Mouse (Mus musculus): ENCODE measurements at regions not wholly inside any gene's neighbourhood (a gene's known extent, or its start where the extent isn't known, plus 50 kb on each side); places are given as distances from the start of the nearest gene placed in this dataset.

GRCm38 (mm10) chr17:80891656-80892055, 52.8 kb upstream of the Tmem178 start:
- in situ Hi-C loops (cut with MboI, MseI), result no loop called here

- in situ Hi-C loops (cut with MboI, MseI), result no loop called here
These were observed 55.3 kb upstream of the Tmem178 start for GRCm38 (mm10) chr17:80889095-80889494.

DNA sequence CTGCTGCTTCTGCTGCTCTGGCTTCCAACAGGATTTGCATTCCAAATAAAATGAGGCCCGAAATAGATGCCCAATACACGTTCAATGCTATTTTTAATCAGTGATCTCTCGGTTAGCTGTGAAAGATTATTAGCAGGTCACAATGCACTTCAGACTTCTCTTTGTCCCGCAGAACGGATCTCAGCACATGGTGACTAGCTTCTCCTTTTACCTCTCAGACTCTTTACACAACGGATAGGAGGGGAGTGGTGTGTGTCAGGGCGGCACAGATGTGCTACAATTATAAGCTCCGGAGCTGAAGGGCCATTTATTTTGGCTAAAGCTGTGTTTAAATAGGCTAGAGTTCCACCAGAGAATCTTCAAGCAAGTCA, 56.7 kb upstream of the Tmem178 start:
- in situ Hi-C loops (cut with MboI, MseI), result no loop called here

DNA sequence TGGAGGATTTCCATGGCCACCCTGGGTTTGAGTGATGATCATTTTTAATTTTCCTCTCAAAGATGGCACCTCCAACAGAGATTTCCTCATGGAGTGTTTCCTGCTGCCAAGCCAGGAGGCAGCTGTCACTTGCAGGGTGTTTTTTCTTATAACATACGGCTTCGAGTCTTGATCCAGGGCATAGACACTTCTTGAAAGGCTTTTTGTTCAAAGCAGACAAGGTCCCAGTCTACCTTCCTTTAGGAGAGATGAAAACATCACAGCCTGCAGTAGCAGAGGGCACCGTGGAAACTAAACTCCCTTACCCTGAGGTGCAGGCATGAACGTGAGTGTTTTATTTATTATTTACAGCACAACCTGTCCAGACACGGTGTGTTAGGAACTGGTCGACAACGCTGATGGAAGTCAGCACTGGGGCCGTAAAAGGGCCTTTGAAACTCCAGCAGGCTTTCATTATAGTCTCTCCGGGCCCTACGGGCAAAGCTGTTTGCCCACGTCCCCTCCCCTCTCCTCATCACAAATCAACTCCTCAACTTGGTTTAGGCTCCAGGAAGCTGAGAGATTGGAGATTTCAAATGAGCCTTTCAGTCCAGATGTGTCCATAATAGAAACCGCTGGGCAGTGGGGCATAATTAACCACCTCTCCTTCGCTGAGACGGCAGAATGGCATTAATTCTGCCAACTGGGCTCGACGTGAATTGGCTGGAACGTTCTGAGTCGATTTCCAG, 57.2 kb upstream of the Tmem178 start:
- in situ Hi-C loops (cut with MboI, MseI), result no loop called here

DNA sequence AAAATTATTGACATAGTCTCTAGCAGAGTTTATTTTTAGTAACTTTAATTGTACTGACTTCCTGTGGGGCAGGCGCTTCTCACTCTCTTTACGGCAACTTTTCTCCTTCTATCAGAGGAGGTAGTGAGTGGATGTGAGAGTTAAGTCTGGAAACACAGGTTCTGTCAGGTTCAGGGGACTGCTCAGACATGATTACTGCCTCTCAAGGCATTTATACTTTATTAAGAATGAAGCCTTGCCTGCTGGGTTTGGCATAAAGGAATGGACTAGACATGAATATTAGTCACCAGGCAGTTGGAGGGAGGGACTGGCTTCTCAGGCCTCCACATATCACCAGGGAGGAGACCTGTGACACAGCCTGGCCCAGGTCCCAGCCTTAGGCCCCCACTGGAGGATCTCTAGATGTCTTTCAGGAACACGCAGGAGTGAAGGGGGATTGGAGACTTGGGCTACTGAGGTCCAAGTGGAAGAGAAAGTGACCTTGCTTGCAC, 58.2 kb upstream of the Tmem178 start:
- in situ Hi-C loops (cut with MboI, MseI), result no loop called here

DNA sequence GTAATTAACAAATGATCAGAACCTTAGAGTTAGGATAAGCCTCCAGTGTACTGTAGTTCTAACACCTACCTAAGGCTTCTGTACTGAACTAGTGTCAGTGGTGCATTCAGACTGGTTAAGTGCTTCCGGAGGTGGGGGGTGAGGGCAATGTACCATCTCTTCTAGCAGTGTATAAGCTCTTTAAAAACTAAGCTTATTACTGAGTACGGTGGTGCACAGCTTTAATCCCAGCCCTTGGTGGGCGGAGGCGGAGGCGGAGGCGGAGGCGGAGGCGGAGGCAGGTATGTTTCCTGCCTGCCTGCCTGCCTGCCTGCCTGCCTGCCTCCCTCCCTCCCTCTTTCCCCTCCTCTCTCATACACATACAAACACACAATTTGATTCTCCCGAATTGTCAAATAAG, 58.7 kb upstream of the Tmem178 start:
- in situ Hi-C loops (cut with MboI, MseI), result no loop called here

- in situ Hi-C loops (cut with MboI, MseI), result loop anchor here (5.0 kb wide), 1 partner anchor 53 kb away; no protein-coding TSS in a partner anchor
These were observed 59.5 kb upstream of the Tmem178 start for GRCm38 (mm10) chr17:80884886-80885285.

DNA sequence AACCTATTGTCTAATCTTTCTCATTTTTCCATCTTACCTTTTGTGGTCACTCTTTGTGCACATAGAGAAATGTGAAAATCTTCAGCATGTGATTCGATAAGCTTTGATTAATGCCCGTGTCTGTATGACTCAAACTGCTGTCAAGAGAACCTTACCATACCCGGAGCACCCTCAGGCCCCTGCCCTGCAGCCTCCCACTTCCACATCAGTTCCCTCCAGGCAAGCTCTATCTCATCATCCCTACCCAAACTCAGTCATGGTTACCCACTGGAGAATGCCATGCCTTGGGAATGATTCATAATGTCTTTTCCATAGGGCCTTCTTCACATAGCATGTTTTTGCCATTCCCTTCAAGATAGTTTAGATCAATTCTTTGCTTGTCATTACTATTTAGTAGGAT, 62.0 kb upstream of the Tmem178 start:
- in situ Hi-C loops (cut with MboI, MseI), result loop anchor here (5.0 kb wide), 1 partner anchor 50 kb away; no protein-coding TSS in a partner anchor

DNA sequence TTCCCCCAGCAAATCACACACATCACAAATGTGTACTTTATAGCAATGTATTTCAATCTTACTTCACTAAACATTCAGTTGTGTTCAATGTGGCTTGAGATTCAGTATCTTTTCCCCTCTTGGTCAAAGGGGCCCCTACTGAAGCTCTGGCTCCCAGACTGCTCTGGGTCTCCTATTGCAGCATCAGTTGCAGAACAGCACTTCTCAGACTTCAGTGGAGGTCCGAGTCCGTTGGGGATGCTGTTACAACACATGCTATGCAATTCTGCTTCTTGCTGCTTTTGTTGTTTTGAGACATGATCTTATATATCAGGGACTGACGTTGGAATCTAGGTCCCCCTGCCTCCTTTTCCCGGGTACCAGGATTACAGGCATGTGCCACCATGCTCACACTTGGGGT, 64.1 kb upstream of the Tmem178 start:
- in situ Hi-C loops (cut with MboI, MseI), result loop anchor here (5.0 kb wide), 1 partner anchor 48 kb away; no protein-coding TSS in a partner anchor

GRCm38 (mm10) chr17:80875352-80876044, 68.9 kb upstream of the Tmem178 start:
- in situ Hi-C loops (cut with MboI, MseI), result no loop called here

DNA sequence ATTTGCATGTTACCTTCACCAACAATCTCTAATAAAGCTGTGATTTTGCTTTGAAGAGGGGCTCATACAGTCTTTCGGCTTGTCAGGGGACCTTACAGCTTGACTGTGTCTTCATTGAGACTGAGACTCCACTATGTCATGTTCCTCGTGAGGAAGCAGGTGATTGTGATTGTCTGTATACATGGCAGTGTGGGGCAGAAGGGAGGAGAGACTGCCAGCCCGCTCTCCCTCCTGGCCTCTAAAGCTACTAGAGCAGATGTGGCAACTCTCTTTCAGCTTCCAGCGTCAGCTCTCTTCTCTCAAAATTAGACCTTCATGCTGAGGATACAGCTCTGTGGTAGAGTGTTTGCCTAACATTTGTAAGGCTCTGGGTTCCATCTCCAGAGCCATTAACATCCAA, 73.5 kb upstream of the Tmem178 start:
- in situ Hi-C loops (cut with MboI, MseI), result no loop called here

DNA sequence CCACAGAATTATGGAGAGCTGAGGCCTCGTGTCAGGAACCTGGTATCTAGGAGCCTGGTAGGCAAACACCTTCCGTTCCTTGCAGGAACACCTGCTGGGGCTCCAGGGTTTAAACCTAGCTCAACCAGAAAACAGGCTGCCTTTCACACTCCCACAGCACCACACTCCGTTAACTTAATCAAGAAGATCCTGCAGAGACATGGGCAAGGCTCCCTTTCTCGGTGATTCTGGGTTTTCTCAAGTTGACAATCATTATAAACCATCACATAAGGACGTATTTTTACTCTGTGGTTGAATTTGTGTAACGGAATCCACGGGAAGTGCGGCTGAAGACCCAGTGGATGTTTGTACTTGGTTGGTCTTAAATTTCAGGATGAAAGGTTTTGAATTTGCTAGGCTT, 82.1 kb upstream of the Tmem178 start:
- in situ Hi-C loops (cut with MboI, MseI), result no loop called here

GRCm38 (mm10) chr17:80846996-80847810, 97.2 kb upstream of the Tmem178 start:
- in situ Hi-C loops (cut with MboI, MseI), result no loop called here

DNA sequence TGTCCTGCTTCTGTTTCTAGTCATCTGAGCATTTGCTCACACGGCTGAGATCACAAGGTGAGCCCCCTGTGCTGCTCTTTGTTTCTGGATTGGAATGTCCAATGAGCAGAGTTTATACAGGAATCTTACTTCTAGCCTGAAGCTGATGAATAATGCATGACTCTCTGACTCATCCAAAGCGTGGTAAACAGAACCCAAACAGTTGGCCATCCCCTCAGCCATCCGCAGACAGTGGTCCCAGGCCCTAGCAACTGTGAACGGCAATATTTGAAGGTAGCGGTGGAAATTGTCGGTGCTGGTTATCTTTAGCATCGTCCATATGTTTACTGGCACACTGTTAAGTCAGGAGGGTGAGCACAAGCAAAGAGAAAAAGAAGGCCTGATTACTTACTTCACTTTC, 99.1 kb upstream of the Tmem178 start:
- in situ Hi-C loops (cut with MboI, MseI), result no loop called here

- in situ Hi-C loops (cut with MboI, MseI), result no loop called here
These were observed 102.5 kb upstream of the Tmem178 start for GRCm38 (mm10) chr17:80841903-80842302.

DNA sequence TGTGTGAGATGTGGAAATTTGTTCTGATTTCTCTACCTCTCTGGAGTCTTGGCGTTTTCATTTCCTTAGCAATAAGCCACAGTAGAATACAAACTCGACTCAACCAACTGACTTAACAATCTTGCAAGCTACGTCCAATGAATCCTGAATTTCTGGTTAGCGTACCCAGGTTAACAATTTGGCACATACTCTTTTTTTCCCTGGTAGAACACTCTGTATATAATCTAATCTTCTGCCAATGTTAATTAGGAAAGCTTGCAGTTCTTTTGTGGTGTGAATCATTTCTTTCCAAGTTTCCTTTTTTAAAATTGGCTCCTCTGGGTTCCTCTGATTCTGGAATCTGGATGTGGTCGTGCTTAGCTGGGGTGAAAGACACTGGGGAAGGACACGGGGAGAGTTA, 103.5 kb upstream of the Tmem178 start:
- in situ Hi-C loops (cut with MboI, MseI), result no loop called here

DNA sequence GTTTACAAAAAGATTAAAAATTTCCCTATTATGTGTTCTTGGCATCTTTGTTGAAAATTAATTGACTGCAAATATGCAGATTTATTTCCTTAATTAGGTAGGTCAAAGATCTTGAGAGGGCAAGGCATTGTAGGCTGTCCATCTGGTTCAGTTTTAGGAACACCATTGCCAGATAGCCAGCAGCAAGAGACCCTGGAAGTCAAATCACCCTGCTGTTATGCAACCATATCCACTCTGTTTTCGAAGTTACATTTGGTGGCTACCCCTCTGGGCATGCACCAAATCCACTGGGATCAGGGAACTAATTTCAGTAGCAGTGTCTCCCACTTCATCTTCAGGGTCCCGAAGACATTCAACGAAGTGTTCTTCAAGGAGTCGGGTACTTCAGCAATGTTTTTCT, 104.0 kb upstream of the Tmem178 start:
- in situ Hi-C loops (cut with MboI, MseI), result no loop called here

DNA sequence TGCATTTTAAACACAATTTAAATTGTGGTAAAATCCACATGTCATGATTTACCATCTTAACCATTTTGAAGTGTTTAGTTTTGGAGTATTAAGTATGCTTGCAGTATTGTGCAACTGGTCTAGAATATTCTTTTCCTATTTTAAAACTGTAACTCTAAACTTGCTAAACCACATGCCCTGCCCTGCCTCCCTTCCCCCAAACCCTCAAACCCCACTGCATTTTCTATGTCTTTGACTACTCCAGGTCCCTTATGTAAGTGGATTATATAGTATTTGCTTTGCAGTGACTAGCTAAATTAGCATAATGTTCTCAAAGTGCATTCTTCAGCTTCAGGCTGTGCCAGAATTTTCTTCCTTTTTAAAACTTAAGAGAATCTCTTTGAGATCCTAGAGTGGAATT, 106.4 kb upstream of the Map4k3 start:
- in situ Hi-C loops (cut with MboI, MseI), result loop anchor here (5.0 kb wide), 1 partner anchor 48 kb away; no protein-coding TSS in a partner anchor

GRCm38 (mm10) chr17:80834176-80834517, 105.9 kb upstream of the Map4k3 start:
- in situ Hi-C loops (cut with MboI, MseI), result loop anchor here (5.0 kb wide), 1 partner anchor 48 kb away; no protein-coding TSS in a partner anchor

GRCm38 (mm10) chr17:80833355-80834175, 105.3 kb upstream of the Map4k3 start:
- in situ Hi-C loops (cut with MboI, MseI), result loop anchor here (5.0 kb wide), 1 partner anchor 49 kb away; no protein-coding TSS in a partner anchor

DNA sequence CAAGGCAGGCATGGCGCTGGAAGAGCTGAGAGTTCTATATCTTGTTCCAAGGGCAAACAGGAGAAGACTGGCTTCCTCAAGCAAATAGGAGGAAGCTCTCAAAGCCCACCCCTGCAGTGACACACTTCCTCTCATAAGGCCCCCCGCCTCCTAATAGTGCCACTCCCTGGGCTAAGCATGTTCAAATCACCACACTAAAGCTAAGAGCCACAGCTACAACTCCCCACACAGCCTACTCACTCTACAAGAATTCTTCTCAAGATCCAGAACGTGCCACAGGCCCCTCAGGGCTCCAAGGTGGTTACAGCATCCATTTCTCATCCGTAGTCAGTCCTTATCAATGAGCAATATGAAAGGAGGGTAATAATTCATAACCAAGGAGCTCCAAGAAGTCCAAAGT, 103.4 kb upstream of the Map4k3 start:
- in situ Hi-C loops (cut with MboI, MseI), result loop anchor here (5.0 kb wide), 1 partner anchor 51 kb away; no protein-coding TSS in a partner anchor

Data from T-helper 1 cell (primary cell).